Mouse (Mus musculus) central nervous system, embryonic 14 days (tissue): Measurements from ENCODE around the gene Gm49673. TPM values are rescaled to one million over a fixed set of nuclear protein-coding genes. Genes with fewer than 3 reads are reported as not detected.

ENCODE experiments used
- polyA plus RNA-seq: library from polyadenylated mRNA; depleted of rRNA; stranded (reverse); fragments of >200 nt; gene quantifications from 2 replicates; pipeline ENCODE4 v1.2.3, GENCODE M21; 2012; rRNA removed

Gene Gm49673
- polyA plus RNA-seq, result 0.17 and 0.59 TPM in 2 replicates

DNA sequence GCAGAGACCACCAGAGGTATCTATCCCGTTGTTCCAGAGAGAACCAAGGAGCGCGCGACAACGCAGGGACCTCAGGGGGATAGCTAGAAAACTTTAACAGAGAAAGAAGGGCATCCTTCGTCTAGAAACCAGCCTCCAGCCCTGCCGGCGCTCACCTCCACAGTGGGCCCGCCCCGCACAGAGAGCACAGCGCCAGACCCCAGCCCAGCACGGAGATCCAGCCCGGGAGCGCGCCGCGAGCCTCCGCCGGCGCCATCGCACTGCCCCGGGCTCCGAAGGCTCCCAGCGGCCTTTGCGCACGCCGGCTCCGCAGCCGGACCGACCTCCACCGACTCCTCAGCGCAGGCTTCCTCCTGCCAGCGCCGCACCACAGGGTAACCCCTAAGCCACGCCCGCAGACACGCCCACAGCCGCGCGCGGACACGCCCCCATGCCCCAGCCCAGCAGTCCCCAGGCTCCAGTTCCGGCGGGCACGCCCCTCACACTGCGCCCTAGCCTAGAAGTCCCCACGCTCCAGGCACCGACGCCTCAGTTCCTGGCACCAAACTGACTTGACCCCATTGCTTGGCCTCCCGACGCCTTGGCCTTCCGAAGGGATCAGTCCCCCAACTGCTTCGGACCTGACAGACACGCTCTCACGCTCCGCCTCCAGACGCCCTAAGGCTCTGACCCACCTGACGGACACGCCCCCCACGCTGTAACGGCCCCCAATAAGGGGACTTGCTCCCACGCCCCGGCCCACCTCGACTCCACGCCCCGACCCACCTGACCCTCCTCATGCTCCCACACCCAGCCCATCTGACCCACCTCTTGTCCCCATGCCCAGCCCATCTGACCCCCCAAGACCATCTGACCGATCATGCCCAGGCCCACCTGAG is at the start of gene Gm49673, which contains the start of gene Rnaset2a:
Gene Gm49673, minus strand, starts transcription at position 350 of the 878 bp plus-strand sequence.
Gene Rnaset2a, minus strand, starts transcription at position 659 of the 878 bp plus-strand sequence.

GRCm38 (mm10) chr17:8164701-8165607 is 17.4 kb upstream of the Gm49673 start, which contains the start of gene Fgfr1op:
Gene Fgfr1op (plus strand): TSS chr17:8165501.

Other genes starting within 250 kb of the Gm49673 start
- 0.56 and 0.59 TPM in 2 replicates for gene Tagap, start 221.8 kb downstream of the Gm49673 start, polyA plus RNA-seq
- gene Rsph3a, start 202.2 kb downstream of the Gm49673 start, polyA plus RNA-seq, result 52.8 and 67.8 TPM in 2 replicates
- 16.5 and 18.5 TPM in 2 replicates for gene Rnaset2a, start 309 bp upstream of the Gm49673 start, polyA plus RNA-seq
- 15.2 and 15.8 TPM in 2 replicates for gene Fgfr1op, start 17.7 kb upstream of the Gm49673 start, polyA plus RNA-seq
- 0.14 TPM in 1 of 2 replicates, not detected in the other for gene Ccr6, start 88.3 kb upstream of the Gm49673 start, polyA plus RNA-seq
- 132 and 149 TPM in 2 replicates for gene Mpc1, start 135.1 kb upstream of the Gm49673 start, polyA plus RNA-seq
- 163 and 174 TPM in 2 replicates for gene Sft2d1, start 163.3 kb upstream of the Gm49673 start, polyA plus RNA-seq
- 19.2 and 20.3 TPM in 2 replicates for gene Prr18, start 189.7 kb upstream of the Gm49673 start, polyA plus RNA-seq
- gene T2, start 208.2 kb upstream of the Gm49673 start, polyA plus RNA-seq, result 1.00 and 1.2 TPM in 2 replicates